Mouse (Mus musculus): Measurements from ENCODE around the gene Glod4. TPM values are rescaled to one million over a fixed set of nuclear protein-coding genes. Genes with fewer than 3 reads are reported as not detected.
"Not testable (repeated sequence)": the region's sequence is repeated elsewhere in the genome, so short reads cannot be mapped to it uniquely, and the experiment has no call there.

The Glod4 gene
- polyA plus RNA-seq, 1 experiment from 2014 or later, result 92.9 TPM

DNA sequence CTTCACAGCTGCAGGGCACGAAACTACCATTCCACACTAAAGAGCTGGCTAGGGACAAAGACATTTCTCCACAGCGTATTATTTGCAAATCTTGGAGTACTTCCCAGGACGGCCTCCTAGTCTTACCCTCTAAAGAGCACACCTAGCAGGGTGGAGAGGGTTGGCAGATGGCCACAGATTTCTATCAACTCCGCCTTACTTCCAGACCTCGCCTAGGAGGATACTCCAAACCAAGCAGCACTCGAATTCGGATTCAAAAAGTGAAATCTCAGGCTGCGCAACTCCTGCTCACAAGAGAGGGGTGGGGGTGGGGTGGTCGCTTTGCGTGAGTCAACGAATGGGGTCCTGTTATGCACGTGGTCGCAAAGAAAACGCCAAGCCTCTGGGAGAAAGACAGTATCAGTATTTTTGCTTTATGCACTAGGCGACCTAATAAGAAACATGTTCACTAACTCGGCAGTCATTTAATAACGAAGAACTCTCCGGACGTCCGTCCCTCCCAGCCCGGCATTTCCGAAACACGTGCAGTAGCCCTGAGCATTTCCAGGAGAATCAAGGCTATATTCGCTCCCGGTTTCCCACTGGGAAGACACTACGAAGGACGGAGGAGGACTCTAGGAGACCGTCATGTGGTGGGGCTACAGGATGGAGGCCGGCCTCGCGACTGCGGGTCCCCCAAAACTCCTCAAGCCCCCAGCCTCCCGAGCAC lies 26.7 kb downstream of the Glod4 start:
- Histone ChIP-seq H3K27ac (replicated peaks) (peak overlapping the region; percentile 97), H3K27me3 (ENCODE audit: control insufficient read depth, insufficient read depth, low read length) (no peaks in the 10 kb centered on the region), H3K9ac (ENCODE audit: low read length) (peak overlapping the region; percentile 90), H3K9me3 (ENCODE audit: control insufficient read depth, low read length) (no peaks in the 10 kb centered on the region), H3K36me3 (ENCODE audit: control insufficient read depth, insufficient read depth, low read length) (peaks cover 2% of the 10 kb centered on the region), H3K4me1 (replicated peaks; ENCODE audit: control insufficient read depth, insufficient read depth) (no peaks in the 10 kb centered on the region), H3K4me2 (replicated peaks; ENCODE audit: low read depth) (peak overlapping the region; percentile 92), H3K4me3 (ENCODE audit: low read depth, low read length) (peak overlapping the region; percentile 80)
- peak; percentile 62 for ATAC-seq (ENCODE audit: low FRiP score, low TSS enrichment)
- no peak for TF ChIP-seq EP300 (optimal IDR thresholded peaks at IDR 0.05)
- no peak for TF ChIP-seq CTCF (IDR thresholded peaks at IDR 0.05; ENCODE audit: low read depth)
- DNase-seq (ENCODE audit: low spot score), result peak; percentile 76
- WGBS, result under 1% methylated on average over 33 of the region's 33 CpGs

DNA sequence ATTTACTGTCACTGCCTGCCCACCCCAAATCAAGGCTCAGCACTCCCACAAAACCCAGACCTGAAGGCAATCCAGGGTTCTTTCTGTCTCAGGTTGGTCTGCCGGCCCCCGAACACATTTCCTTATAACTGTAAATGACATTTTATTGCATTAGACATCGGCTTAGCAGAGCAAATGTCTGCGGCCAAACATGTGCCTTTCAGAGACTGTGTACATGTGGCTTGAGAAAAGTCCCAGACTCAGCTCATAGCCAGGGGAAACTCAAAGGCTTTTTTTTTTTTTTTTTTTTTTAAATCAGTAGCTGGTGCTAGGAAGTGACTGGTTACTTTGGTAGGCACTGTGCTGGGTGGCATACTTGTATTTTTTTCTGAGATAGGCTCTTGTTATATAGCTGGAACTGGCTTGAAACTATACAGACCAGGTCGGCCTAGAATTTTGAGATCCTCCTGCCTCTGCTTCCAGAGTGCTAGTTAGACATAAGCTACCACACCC lies 27.4 kb downstream of the Glod4 start:
- H3K4me3 ChIP-seq (ENCODE audit: low read depth, low read length), result 0 out of 2 replicates have a peak overlapping the region, but pooled peaks have one; percentile 80
- no peaks in the 10 kb centered on the region; the same call in 1 of the 2 replicates for H3K36me3 ChIP-seq (ENCODE audit: control insufficient read depth, insufficient read depth, low read length)
- no peaks in the 10 kb centered on the region for H3K4me1 ChIP-seq (replicated peaks; ENCODE audit: control insufficient read depth, insufficient read depth)
- ATAC-seq (ENCODE audit: low FRiP score, low TSS enrichment), result no peak
- no peak for TF ChIP-seq EP300 (optimal IDR thresholded peaks at IDR 0.05)
- TF ChIP-seq CTCF (IDR thresholded peaks at IDR 0.05; ENCODE audit: low read depth), result no peak
- H3K9ac ChIP-seq (ENCODE audit: low read length), result no peak overlapping the region
- DNase-seq (ENCODE audit: low spot score), result no peak
- H3K9me3 ChIP-seq (ENCODE audit: control insufficient read depth, low read length), result no peaks in the 10 kb centered on the region
- H3K4me2 ChIP-seq (replicated peaks; ENCODE audit: low read depth), result peak overlapping the region; percentile 92
- H3K27me3 ChIP-seq (ENCODE audit: control insufficient read depth, insufficient read depth, low read length), result no peaks in the 10 kb centered on the region
- 82% methylated on average over 5 of the region's 5 CpGs for WGBS
- peak overlapping the region; percentile 97 for H3K27ac ChIP-seq (replicated peaks)

DNA sequence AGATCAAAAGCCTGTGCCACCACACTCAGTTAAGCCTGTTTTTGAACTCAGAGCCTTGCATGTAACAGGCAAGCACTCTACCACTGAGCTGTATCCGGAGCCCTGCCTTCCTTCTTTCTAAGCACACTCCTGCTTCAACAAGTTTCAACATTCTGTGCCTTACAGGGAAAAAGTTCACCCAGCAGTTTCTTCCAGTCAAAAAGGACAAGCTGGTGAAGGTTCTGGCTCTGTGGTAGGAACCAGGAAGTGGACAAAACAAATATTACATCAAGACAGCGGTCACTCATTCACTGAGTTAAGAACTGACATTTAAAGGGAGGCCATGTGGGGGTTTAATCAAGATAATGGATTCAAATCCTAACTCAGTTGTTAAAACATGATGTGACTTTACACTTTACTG lies 28.5 kb downstream of the Glod4 start:
- H3K36me3 ChIP-seq (ENCODE audit: control insufficient read depth, insufficient read depth, low read length), result no peaks in the 10 kb centered on the region; the same call in 1 of the 2 replicates
- no peak for DNase-seq (ENCODE audit: low spot score)
- ATAC-seq (ENCODE audit: low FRiP score, low TSS enrichment), result no peak
- H3K27ac ChIP-seq (replicated peaks), result peak overlapping the region; percentile 25; the same call in 1 of the 2 replicates
- H3K4me1 ChIP-seq (replicated peaks; ENCODE audit: control insufficient read depth, insufficient read depth), result no peaks in the 10 kb centered on the region; the same call in 1 of the 2 replicates
- H3K27me3 ChIP-seq (ENCODE audit: control insufficient read depth, insufficient read depth, low read length), result no peaks in the 10 kb centered on the region
- TF ChIP-seq EP300 (optimal IDR thresholded peaks at IDR 0.05) (peak; percentile 54), CTCF (IDR thresholded peaks at IDR 0.05; ENCODE audit: low read depth) (no peak)
- no peak overlapping the region for H3K4me3 ChIP-seq (ENCODE audit: low read depth, low read length)
- H3K4me2 ChIP-seq (replicated peaks; ENCODE audit: low read depth), result no peak overlapping the region
- 50% methylated on average over 2 of the region's 2 CpGs for WGBS
- H3K9me3 ChIP-seq (ENCODE audit: control insufficient read depth, low read length), result no peaks in the 10 kb centered on the region
- H3K9ac ChIP-seq (ENCODE audit: low read length), result no peak overlapping the region

- DNase-seq (ENCODE audit: low spot score) (no peak), ATAC-seq (ENCODE audit: low FRiP score, low TSS enrichment) (no peak)
- H3K27me3 ChIP-seq (ENCODE audit: control insufficient read depth, insufficient read depth, low read length), result no peaks in the 10 kb centered on the region
- H3K4me1 ChIP-seq (replicated peaks; ENCODE audit: control insufficient read depth, insufficient read depth), result no peaks in the 10 kb centered on the region; the same call in 1 of the 2 replicates
- TF ChIP-seq CTCF (IDR thresholded peaks at IDR 0.05; ENCODE audit: low read depth) (no peak), EP300 (optimal IDR thresholded peaks at IDR 0.05) (no peak)
- no peaks in the 10 kb centered on the region; the same call in 1 of the 2 replicates for H3K36me3 ChIP-seq (ENCODE audit: control insufficient read depth, insufficient read depth, low read length)
- H3K9me3 ChIP-seq (ENCODE audit: control insufficient read depth, low read length), result no peaks in the 10 kb centered on the region
- H3K27ac ChIP-seq (replicated peaks), result peak overlapping the region; percentile 30; the same call in 1 of the 2 replicates
- no peak overlapping the region for H3K4me2 ChIP-seq (replicated peaks; ENCODE audit: low read depth)
- no peak overlapping the region for H3K4me3 ChIP-seq (ENCODE audit: low read depth, low read length)
- no peak overlapping the region for H3K9ac ChIP-seq (ENCODE audit: low read length)
- 89% methylated on average over 5 of the region's 5 CpGs for WGBS
These were observed 29.7 kb downstream of the Glod4 start for GRCm38 (mm10) chr11:76213841-76214240.

- not testable (repeated sequence) for H3K4me1 ChIP-seq (replicated peaks; ENCODE audit: control insufficient read depth, insufficient read depth); H3K27ac ChIP-seq (replicated peaks); H3K4me3 ChIP-seq (ENCODE audit: low read depth, low read length); H3K9ac ChIP-seq (ENCODE audit: low read length); H3K4me2 ChIP-seq (replicated peaks; ENCODE audit: low read depth); H3K27me3 ChIP-seq (ENCODE audit: control insufficient read depth, insufficient read depth, low read length); ATAC-seq (ENCODE audit: low FRiP score, low TSS enrichment); H3K9me3 ChIP-seq (ENCODE audit: control insufficient read depth, low read length); DNase-seq (ENCODE audit: low spot score)
- H3K36me3 ChIP-seq (ENCODE audit: control insufficient read depth, insufficient read depth, low read length), result peaks cover 11% of the 10 kb centered on the region; the same call in 1 of the 2 replicates
- WGBS, result 54% methylated on average over 5 of the region's 6 CpGs
These were observed 31.9 kb downstream of the Glod4 start for GRCm38 (mm10) chr11:76211595-76211994.
